Mouse (Mus musculus) lung, embryonic 14.5 days (tissue): ENCODE data around the gene Fbxw15. TPM values are rescaled to one million over a fixed set of nuclear protein-coding genes. Genes with fewer than 3 reads are reported as not detected.
"Not testable (repeated sequence)": the region's sequence is repeated elsewhere in the genome, so short reads cannot be mapped to it uniquely, and the experiment has no call there.

Source experiments
- ATAC-seq: fragments of 200-750 bp; cut with Nextera tagmentation; 2 replicates; pipeline ENCODE4 v1.8.0; 2017; ENCODE audit warnings: mild to moderate bottlenecking, moderate TSS enrichment, moderate library complexity; ENCODE audit not compliant: insufficient read depth
- DNase-seq: peaks from one replicate; pipeline ENCODE4 v3.0.0-alpha.2; 2015
- H3K27ac ChIP-seq: fragments of 300-500 bp; sonication (generic); 2 replicates; pipeline ENCODE4 v1.5.1; 2014; ENCODE audit warnings: low read depth, mild to moderate bottlenecking, moderate library complexity
- H3K27me3 ChIP-seq: fragments of 300-500 bp; sonication (generic); 2 replicates; pipeline ENCODE4 v1.6.1; 2014; ENCODE audit warnings: low read length, control low read depth; ENCODE audit not compliant: insufficient read depth
- H3K36me3 ChIP-seq: fragments of 300-500 bp; sonication (generic); 2 replicates; pipeline ENCODE4 v1.6.1; 2014; ENCODE audit warnings: control low read depth; ENCODE audit not compliant: insufficient read depth
- H3K4me1 ChIP-seq: fragments of 300-500 bp; sonication (generic); 2 replicates; pipeline ENCODE4 v1.6.1; 2014; ENCODE audit warnings: antibody characterized with exemption, control low read depth; ENCODE audit not compliant: insufficient read depth
- H3K4me2 ChIP-seq: fragments of 300-500 bp; sonication (generic); 2 replicates; pipeline ENCODE4 v1.6.1; 2014; ENCODE audit warnings: mild to moderate bottlenecking
- H3K4me3 ChIP-seq: fragments of 300-500 bp; sonication (generic); 2 replicates; pipeline ENCODE4 v1.5.1; 2014; ENCODE audit warnings: low read depth, low read length
- H3K9ac ChIP-seq: fragments of 300-500 bp; sonication (generic); 2 replicates; pipeline ENCODE4 v1.6.1; 2014
- H3K9me3 ChIP-seq: fragments of 300-500 bp; sonication (generic); 2 replicates; pipeline ENCODE4 v1.6.1; 2016; ENCODE audit warnings: low read depth, low read length, control low read depth
- CTCF ChIP-seq: IDR thresholded peaks from 2 replicates; pipeline ENCODE4 v1.5.1; 2016; ENCODE audit warnings: antibody characterized with exemption, low read depth
- WGBS: fragments of 180-500 bp; shearing (Covaris S2); extraction: QIAGEN DNeasy Blood & Tissue Kit; methylation state at CpG from one replicate; pipeline ENCODE4 v1.1.7; 2014; 5-methylcytosine and 5-hydroxymethylcytosine counted together
- polyA plus RNA-seq: library from polyadenylated mRNA; unstranded; fragments of >200 nt; fragmentation: Nextera tagmentation; extraction: Ambion mirVana; gene quantifications from 2 replicates; pipeline ENCODE4 v1.2.1, GENCODE M21; 2014

Fbxw15 gene
- not detected in 2 replicates for polyA plus RNA-seq

DNA sequence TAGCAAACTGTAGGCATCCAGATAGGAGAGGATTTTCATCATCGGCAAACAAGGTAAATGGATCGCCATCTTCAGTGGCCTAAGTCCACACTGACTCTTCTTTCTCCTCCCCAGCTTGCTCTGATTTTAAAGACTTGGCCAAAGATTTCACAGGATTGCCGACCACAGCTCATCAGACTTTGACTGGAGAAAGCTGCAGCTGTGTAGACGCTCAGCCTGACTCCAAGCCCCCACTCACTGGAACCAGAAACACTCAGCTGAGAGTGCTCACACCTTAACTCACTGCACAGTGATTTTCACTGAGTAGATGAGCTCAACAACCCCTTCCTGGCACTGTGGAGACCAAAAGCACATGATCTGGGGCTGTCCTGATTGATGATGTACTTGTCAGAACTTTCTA lies at the start of gene Fbxw15:
Fbxw15 (minus strand) TSS at position 101 of the 400 bp plus-strand sequence.
- not testable (repeated sequence) for H3K27me3 ChIP-seq, H3K4me2 ChIP-seq, H3K4me1 ChIP-seq, H3K4me3 ChIP-seq, H3K9me3 ChIP-seq, H3K27ac ChIP-seq, H3K9ac ChIP-seq, ATAC-seq, DNase-seq, H3K36me3 ChIP-seq
- WGBS, result 79% methylated on average over 4 of the region's 4 CpGs

DNA sequence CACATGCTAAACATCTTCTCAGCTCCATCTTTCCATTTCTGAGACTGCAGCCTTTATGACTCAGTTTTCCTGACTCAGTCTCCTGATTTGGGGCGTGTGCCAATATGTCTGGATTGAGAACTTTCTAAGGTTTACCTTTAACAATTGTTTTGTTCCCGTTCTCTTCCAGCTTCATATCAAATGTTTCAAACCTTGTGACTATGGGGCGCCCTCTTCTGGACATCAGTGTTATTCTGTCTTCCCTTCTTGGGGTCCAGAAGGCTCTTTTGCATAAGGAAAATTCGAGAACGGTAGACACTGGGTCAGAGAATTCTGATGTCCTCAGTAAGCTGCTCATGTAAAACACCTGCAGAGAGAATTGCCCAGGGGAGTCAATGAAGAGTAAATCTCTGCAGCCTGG lies 38.8 kb upstream of the Fbxw15 start:
- peak; percentile 49 for DNase-seq
- H3K27me3 ChIP-seq, H3K36me3 ChIP-seq, ATAC-seq, H3K9me3 ChIP-seq, H3K4me3 ChIP-seq, H3K4me1 ChIP-seq, H3K4me2 ChIP-seq, H3K9ac ChIP-seq, H3K27ac ChIP-seq: not testable (repeated sequence)
- TF ChIP-seq CTCF, result peak; percentile 32; the same call in 1 of the 2 replicates
- 34% methylated on average over 5 of the region's 5 CpGs for whole genome bisulfite sequencing

DNA sequence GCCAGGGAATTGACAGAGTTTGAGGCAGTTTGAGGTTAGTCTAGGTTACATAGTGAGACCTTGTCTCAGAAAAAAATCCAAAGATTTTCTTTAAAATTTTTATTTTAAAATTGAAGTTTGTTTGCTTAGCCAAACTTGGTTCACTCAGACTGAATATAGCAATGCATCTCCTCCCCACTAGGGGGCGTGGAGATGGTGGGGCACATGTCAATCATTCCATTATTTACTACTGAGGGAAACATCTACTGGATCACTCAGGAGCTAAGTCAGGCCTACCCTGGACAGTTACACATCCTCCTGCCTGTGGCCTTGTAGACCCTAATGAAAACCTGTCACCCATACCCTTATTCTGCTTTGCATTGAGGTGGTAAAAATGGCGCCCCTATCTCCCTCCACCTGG lies 34.1 kb upstream of the Fbxw15 start:
- H3K36me3 ChIP-seq, ATAC-seq, H3K9me3 ChIP-seq, H3K4me2 ChIP-seq, H3K4me3 ChIP-seq, H3K27me3 ChIP-seq, H3K9ac ChIP-seq, DNase-seq, H3K27ac ChIP-seq, H3K4me1 ChIP-seq: not testable (repeated sequence)
- peak; percentile 35 for TF ChIP-seq CTCF
- 52% methylated on average over 2 of the region's 2 CpGs for WGBS

DNA sequence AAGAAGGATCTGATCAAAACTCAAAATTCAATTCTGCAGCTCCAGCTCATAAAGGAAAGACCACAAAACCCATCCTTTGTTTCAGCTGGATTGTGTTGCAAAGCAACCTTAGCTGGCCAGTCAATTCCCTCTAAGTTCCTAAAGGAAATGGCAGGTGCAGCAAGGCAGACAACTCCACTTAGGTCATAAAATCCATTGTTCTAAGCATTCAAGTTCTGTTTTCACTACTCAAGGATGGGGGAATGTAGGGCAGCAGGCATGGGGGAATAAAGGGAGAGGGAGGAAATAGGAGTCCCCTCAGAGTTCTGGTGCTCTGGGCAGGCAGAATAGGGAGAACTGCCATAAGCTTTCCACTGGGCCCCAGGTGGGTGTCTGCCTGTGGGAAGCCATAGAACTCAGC lies 29.2 kb upstream of the Fbxw15 start:
- Histone ChIP-seq H3K4me3 (no peak overlapping the region), H3K9ac (no peak overlapping the region), H3K9me3 (no peaks in the 10 kb centered on the region), H3K27me3 (no peaks in the 10 kb centered on the region), H3K36me3 (no peaks in the 10 kb centered on the region), H3K4me2 (no peak overlapping the region), H3K27ac (no peak overlapping the region), H3K4me1 (no peaks in the 10 kb centered on the region)
- no peak for ATAC-seq
- no peak for DNase-seq
- no peak for TF ChIP-seq CTCF

DNA sequence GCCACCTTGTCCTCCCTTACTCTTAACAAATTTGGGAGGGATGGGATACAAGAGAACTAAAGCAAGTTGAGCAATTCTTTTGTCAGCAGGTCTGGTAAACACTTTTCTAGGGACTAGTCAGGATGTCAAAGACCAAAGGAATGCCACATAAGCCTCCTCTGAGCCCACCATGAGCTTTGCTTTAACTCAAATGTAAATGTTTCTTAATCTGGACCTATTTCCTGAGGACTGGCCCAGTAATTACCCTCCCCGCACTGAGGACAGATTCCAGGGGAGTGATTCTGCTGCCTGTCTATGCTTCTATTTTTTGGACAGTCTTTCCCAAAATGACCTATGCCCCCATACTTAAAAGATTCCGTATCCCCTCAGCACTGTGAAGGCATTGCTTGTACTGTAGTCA lies 26.8 kb upstream of the Fbxw15 start:
- Histone ChIP-seq H3K27me3 (no peaks in the 10 kb centered on the region), H3K4me2 (no peak overlapping the region), H3K9me3 (no peaks in the 10 kb centered on the region), H3K4me3 (no peak overlapping the region), H3K4me1 (no peaks in the 10 kb centered on the region), H3K36me3 (no peaks in the 10 kb centered on the region), H3K9ac (no peak overlapping the region), H3K27ac (no peak overlapping the region)
- ATAC-seq, result no peak
- no peak for DNase-seq
- WGBS, result 82% methylated on average over 2 of the region's 2 CpGs
- no peak for TF ChIP-seq CTCF

DNA sequence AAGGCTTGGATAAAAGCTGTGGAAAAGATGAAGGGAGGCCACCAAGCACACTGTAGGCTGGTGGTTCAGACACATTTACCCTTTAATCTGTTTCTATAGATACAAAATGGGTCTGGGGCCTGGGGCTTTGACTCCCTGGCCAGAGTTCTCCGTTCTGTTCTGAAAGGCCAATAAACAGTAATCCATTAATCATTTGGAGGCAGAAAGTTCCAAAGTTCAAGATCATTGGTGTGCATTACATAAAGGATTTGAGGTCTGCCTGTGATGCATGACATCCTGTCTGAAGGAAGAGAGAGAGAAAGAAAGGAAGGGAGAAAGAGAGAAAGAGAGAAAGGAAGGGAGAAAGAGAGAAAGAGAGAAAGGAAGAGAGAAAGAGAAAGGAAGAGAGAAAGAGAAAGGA lies 2.5 kb downstream of the Fbxw15 start:
- Histone ChIP-seq H3K4me1 (no peaks in the 10 kb centered on the region), H3K36me3 (no peaks in the 10 kb centered on the region), H3K9ac (no peak overlapping the region), H3K27me3 (no peaks in the 10 kb centered on the region), H3K4me2 (no peak overlapping the region), H3K9me3 (no peaks in the 10 kb centered on the region), H3K4me3 (no peak overlapping the region), H3K27ac (no peak overlapping the region)
- no peak for TF ChIP-seq CTCF
- 42% methylated on average over 1 of the region's 1 CpGs for WGBS
- ATAC-seq, result no peak
- no peak for DNase-seq

DNA sequence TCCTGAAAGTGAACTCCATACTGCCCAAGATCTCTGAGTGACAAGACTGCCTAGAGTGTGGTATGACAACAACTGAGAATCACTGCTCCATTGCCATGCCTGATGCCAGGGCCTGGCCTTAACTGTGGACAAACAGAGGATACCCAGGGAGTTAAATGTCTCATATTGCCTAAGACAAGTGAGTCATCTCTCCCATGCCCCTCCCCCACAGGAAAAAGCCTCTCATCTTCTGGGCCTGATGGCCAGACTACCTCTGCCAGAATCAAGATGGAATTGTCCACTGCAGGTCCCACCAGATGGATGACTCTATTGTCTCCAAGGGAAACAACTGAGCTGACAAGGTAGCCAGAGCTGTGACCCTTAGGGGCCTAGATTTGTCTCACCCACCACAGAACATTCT lies 6.0 kb downstream of the Fbxw15 start:
- not testable (repeated sequence) for H3K36me3 ChIP-seq, H3K4me2 ChIP-seq, H3K4me1 ChIP-seq, DNase-seq, H3K4me3 ChIP-seq, H3K27ac ChIP-seq, H3K27me3 ChIP-seq, ATAC-seq, H3K9ac ChIP-seq, H3K9me3 ChIP-seq

DNA sequence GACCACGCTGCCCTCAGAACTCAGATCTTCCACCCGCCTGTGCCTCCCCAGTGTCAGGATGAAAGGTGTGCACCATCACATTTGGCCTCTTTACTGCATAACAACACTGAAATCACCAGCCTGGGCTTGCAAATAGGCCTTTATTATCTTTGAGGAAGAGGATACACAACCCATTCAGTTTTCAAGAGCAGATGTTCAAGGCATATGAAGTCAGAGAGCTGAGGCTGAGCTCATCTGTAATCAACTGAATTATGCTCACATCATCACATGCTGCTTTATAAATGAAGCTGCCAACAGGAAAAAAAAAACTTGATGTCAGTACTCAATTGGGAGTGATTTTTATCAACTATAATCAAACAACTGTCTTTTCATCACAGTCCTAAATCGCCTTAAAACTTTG lies 15.6 kb downstream of the Fbxw15 start:
- ATAC-seq, result no peak
- Histone ChIP-seq H3K9ac (no peak overlapping the region), H3K36me3 (no peaks in the 10 kb centered on the region), H3K27me3 (no peaks in the 10 kb centered on the region), H3K4me2 (no peak overlapping the region), H3K27ac (no peak overlapping the region), H3K9me3 (no peaks in the 10 kb centered on the region), H3K4me1 (no peaks in the 10 kb centered on the region), H3K4me3 (no peak overlapping the region)
- no peak for TF ChIP-seq CTCF
- DNase-seq, result no peak
- 74% methylated on average over 3 of the region's 3 CpGs for WGBS

DNA sequence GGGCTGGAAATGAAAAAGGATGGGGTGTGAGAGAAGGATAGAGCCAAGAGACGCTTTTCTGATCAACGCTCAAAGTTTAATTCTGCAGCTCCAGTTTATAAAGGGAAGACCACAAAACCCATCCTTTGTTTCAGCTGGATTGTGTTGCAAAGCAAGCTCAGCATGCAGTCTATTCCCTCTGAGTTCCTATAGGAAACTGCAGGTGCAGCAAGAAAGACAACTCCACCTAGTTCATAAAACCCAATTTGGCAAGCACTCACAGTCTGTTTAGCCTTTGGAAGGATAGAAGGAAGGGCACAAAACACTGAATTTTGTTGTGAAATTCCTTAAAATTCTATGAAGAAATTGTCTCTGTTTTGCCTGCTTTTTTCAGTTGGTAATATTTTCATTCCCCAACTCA lies 18.4 kb downstream of the Fbxw15 start:
- H3K4me1 ChIP-seq, H3K4me3 ChIP-seq, DNase-seq, ATAC-seq, H3K9ac ChIP-seq, H3K4me2 ChIP-seq, H3K9me3 ChIP-seq, H3K36me3 ChIP-seq, H3K27ac ChIP-seq, H3K27me3 ChIP-seq: not testable (repeated sequence)
- 43% methylated on average over 2 of the region's 2 CpGs for WGBS
